Mouse (Mus musculus) left cerebral cortex, adult 11 months (tissue): ENCODE measurements around the gene Dnajc9.

ENCODE experiments used
- DNase-seq: peaks from one replicate; pipeline ENCODE4 v3.0.0; 2022; ENCODE audit warnings: low spot score

Dnajc9 gene

GRCm38 (mm10) chr14:20388441-20389129 is at the start of gene Dnajc9:
Gene Dnajc9 (minus strand): TSS chr14:20388910.
- DNase-seq, result peak; percentile 83

DNA sequence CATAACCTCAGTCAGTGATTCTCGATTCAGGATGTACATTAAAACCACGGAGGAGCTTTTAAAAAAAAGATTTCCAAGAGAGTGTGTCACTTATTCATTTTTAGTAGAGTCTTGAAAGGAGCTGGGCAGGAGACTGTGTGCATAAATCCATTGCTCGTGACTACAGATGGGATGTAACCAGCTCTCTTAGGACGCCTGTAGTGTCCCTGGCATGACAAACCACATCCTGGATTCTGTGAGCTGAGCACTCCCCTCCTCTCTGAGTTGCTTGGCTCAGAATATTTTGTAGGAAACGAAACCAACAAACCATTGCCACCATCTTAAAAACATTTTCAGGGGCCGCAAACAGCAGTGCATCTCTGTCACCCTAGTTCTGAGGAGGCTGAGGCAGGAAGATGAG is 48.3 kb upstream of the Dnajc9 start:
- DNase-seq, result no peak

DNA sequence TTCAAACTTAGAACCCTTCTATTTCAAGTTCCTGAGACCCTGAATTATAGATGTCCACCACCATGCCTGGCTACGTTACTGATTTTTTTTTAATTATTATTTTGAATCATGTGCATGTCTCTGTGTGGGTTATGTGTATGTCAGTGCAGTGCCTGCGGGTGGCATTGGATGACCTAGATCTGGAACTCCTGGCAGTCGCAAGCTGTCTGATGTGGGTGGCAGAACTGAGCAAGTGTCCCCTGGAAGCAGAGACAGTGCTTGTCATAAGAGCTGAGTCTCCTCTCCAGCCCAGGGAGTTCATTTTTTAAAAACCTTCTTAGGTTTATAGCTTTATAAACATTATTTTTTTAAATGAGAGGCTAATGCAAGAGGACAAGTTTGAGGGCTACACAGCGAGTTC is 43.7 kb upstream of the Dnajc9 start:
- DNase-seq, result no peak

DNA sequence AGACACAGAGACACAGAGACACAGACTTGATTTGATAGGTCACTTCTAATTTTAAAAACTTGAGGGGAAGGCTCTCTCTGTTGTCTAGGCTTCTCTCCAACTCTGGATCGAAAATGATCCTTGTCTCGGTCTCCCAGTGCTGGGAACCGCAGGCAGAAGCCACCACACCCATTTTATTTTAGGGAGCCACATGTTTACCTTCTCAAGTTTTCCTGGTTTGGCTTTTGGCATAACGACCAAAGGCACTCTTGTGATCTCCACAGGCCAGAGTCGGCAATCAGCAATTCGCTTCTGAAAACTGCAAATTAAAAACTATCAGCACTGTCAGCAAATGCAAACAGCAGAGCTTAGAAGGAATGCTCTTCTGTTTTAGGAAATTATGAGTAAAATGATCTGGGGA is 43.0 kb upstream of the Dnajc9 start:
- DNase-seq, result no peak

- no peak for DNase-seq
Measured at GRCm38 (mm10) chr14:20429833-20430232, 41.1 kb upstream of the Dnajc9 start.

DNA sequence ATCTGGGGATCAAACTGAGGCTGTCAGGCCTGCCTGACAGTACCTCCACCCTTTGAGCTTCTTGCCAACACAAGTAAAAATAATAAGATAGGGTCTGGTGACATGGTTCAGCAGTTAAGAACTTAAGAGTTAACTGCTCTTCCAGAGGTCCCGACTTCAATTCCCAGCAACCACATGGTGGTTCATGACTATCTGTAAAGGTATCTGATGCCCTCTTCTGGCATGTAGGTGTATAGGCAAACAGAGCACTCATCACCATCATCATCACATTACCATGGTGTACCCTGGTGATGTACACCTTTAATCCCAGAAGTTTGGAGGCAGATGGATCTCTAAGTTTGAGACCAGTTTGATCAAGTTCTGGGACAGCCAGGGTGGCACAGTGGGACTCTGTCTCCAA is 39.9 kb upstream of the Dnajc9 start:
- DNase-seq, result no peak

DNA sequence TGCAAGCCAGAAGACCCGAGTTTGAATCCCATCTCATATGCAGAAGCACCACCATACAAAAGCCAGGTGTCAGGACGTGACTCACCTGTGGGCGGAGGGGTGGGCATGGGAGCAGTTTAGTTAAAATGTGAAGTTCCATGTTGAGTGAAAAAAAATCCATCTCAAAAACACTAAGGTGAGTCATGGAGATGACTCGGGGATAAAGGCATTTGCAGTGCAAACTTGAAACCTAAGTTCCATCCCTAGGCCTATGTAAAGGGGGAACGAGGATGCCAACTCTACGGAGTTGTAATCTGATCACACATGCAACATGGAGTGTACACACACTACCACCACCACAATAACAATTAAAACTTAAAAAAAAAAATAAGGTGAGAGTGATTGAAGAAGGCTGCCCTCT is 34.3 kb upstream of the Dnajc9 start:
- DNase-seq, result no peak

- DNase-seq, result no peak
Measured at GRCm38 (mm10) chr14:20422257-20422656, 33.5 kb upstream of the Dnajc9 start.

DNA sequence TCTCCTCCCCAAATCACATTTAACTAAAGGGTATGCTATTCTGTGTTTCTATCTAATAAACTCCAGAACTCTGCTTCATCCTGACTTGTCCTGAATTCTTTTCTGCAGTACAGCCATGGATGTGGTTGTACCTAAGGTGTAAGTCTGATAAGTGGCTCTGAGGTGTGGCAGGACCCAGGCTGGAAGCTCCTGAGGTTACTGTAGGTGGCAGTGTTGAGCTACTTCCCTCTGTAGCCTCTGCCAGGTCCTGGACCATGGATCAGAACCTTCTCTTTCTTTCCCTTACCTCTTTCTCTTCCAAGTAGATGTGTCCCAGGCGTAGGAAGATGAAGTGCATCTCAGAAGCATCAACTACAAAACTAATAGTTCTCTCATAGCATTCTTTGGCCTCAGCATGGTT is 11.4 kb upstream of the Dnajc9 start:
- no peak for DNase-seq

DNA sequence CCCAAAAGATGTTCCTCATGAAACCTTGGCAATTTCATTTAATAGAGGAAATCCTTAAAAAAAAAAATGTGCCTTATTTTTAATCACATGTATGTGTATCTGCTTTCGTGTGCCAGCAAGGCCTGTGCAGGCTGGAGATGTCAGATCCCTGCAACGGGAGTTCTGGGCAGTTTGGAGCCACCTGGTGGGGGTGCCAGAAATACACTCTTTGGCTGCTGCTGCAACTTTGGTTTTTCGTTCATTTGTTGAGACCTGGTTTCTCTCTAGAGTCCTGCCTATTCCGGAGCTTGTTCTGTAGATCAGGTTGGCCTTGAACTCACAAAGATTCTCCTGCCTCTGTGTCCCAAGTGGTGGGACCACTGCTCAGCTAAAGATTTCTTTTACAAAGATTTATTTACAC is 10.2 kb upstream of the Dnajc9 start:
- DNase-seq, result no peak

GRCm38 (mm10) chr14:20397220-20397619 is 8.5 kb upstream of the Dnajc9 start:
- no peak for DNase-seq

GRCm38 (mm10) chr14:20393205-20393913 is 4.6 kb upstream of the Dnajc9 start, which contains the start of gene Mrps16:
Gene Mrps16 (minus strand): TSS chr14:20393634.
- peak; percentile 92 for DNase-seq

GRCm38 (mm10) chr14:20392326-20392725 is 3.6 kb upstream of the Dnajc9 start:
- no peak for DNase-seq

DNA sequence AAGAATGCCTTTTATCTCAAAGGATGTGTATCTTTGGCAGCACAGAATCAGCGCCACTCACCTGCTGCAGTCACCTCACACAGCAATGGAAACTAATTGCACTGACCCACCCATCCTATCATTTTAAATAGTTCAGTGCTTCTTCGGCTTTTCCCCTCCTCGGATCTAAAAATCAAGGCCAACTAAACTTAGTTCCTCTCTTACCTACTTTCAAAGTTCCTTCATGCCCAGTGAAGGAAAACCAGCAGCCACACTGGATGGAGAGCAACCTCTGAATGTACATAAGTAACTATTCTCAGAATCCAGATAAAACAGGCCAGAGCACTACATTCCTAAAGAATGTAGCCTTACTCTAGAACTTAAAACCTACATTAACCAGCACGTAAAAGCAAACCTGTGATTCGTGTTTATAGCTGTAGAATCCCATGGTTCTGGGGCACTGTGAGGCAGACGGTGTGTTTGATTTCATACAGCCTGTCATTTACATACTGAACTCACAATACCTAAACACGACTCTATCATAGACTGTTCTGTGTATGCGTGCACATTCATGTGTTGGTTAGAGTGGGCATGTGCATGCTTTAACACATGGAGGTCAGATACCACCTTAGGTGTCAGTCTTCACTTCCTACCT is 853 bp upstream of the Dnajc9 start:
- DNase-seq, result no peak

GRCm38 (mm10) chr14:20379753-20380430 is 8.8 kb downstream of the Dnajc9 start:
- no peak for DNase-seq

- DNase-seq, result no peak
Measured at GRCm38 (mm10) chr14:20379087-20379640, 9.5 kb downstream of the Dnajc9 start.

DNA sequence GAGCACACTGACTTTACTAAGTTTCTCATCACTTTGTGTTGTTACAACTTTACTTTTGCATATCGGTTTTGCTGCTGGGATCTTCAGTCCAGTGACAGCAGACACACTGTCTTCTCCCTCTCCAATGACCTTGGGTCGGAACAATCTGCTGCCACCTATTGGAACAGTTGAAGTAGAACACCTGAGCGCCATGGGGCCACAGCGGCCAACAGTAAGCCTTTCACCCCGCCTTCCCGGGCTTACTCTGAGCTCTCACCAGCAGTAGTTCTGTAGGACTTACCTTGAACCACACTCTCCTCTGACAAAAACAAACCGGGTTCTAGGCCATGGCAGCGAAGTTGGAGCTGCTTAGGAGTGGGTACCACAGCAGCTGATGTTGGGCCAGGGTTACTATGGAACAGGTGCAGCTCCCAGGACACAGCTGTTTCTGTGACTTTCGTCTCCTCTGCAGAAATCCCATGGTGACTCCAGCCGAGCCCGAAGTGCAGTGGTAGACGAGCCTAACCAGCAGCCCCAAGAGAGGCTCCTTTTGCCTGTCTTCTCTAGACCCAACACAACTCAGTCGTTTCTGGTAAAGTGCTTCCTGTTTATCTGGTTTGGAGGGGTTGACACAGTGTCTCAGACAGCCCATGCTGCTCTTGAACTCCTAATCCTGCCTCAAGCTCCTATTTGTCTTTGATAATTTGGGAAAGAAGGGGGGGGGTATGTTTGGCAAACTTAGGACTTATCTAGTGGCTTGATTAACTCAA is 10.2 kb downstream of the Dnajc9 start:
- no peak for DNase-seq

DNA sequence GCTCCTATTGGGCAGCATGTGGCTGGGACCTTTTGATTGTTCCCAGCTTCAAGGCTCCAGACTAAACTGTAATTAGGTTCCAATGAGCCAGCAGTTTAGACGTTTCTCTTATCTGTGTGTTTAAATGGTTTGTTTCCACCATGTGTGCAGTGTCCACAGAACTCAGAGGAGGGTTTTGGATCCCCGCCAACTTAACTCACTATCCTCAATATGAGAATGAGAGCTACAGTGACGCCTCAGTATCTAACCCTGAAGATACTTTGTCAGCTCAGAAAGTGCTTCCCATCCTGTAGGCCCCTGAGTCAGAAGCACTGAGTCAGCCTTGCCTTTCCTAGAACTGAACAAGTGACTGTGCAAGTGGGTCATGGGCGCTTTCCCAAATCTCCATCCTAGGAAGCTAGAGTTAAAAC is 11.6 kb downstream of the Dnajc9 start:
- no peak for DNase-seq

DNA sequence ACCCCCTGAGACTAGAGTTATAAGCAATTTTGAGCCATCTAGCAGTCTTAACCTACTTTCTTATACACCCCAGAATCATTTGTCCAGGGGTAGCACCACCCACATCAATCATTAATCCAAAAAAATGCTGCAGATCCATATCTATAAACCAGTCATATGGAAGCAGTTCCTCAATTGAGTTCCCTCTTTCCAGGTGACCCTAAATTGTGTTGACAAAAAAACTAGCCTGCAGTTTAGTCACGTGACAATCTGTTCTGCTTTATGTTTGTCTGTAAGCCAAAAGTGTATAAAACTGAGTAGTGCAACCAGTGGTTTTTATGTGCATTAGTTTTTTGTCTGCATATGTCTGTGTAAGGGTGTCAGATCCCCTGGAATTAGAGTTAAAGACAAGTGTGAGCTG is 16.9 kb downstream of the Dnajc9 start:
- no peak for DNase-seq

- no peak for DNase-seq
Measured at GRCm38 (mm10) chr14:20370798-20371197, 17.9 kb downstream of the Dnajc9 start.

GRCm38 (mm10) chr14:20368271-20368670 is 20.4 kb downstream of the Dnajc9 start:
- DNase-seq, result no peak

GRCm38 (mm10) chr14:20363230-20363629 is 25.5 kb downstream of the Dnajc9 start:
- DNase-seq, result no peak
